Mouse (Mus musculus) thymus, postnatal 4 days (tissue): ENCODE results near the gene Plek2.

Source experiments
- DNase-seq: peaks from one replicate; pipeline ENCODE4 v3.0.0; 2021

Gene Plek2

DNA sequence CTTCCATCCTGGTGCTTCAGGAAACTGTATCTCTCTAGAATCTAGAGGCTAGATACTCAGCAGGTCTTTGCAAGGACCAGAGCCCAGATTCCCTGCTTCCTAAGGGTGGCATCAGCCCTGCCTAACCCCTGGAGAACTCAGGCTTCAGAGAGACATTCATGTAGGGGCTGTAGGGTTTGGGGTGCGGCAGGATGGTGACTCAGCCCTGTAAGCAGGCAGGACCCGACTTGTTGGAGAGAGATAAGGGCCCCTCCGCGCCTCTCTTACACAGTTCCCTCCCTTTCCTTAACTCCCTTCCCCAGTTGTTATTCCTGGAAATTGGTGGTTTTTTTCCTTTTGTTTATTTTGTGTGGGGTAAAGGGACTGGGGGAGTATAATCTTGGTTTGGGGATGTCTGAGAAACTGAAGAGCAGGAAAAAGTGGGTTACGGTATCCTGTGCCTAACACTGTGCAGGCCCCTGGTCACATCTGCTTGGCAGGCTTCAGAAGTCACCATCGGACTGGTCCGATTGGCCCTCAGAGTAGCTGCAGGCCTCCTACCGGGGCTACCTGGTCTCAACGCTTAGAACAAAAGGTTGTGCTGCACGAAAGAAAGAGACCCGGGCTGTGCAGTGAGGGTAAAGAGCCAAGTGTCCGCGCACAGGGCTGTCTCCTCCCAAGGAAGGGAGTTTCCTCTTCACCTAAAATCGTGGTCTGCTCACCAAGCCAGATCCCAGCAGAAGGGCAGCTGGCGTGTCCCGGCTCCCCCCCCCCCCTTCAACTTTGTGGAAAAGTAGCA lies 4.1 kb upstream of the Plek2 start:
- no peak for DNase-seq

DNA sequence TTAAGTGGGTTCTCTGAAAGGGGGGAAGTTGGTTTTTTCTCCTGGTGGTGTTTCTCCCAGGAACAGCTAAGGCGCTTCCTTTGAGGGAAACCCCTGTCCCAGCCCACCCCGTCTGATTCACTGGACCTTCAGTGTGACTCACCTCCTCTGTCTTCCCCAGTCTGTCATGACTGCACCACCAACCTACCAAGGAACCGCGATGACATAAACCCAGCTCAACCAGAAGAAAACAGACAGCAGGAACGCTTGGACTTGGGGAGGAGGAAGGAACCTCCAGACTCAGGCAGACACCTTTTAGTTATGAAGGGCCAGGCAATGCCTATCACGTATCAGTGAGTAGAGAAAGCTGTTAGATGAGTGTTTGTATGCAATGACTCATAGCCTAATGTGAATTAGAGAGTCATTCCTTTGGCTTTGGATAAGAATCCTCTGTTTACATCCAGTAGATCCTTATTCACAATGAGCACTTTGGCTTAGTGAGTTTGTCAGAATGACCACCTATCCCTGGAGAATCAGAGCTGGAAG lies 1.4 kb upstream of the Plek2 start:
- no peak for DNase-seq

DNA sequence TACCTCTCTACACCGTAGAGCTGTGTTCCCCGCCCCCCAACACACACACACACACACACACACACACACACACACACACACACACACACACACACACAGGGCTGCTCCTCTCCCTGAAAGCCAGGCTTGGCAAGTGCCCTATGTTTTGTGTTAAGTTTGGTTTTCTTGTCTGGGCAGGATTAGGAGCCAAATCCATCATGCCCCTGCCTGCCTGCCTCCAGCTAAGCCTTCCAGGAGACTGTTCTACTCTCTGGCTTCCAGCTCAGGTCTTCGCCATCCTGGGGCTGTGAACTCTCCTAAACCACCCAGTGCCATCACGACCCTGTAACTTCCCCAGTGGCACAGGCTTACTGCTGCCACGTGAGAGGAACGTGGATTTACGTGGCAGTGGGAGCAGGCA lies 2.3 kb downstream of the Plek2 start:
- no peak for DNase-seq

DNA sequence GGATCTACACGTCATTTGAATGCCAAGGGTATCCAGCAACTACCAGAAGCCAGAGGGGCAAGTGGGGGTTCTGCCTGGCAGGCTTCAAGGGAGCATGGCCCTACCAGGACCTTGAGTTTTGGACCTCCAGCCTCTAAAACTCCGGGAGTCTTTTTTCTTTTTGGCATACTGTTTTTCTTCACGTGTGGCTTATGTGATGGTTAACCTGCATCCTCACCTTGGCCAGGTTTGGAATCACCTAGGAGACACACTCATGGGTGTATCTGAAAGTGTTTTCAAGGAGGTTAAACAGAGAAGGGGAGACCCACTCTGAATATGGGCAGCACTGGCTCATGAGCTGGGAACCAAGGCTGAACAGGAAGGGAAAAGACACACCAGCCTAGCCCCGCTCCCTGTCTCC lies 3.5 kb downstream of the Plek2 start:
- DNase-seq: no peak

DNA sequence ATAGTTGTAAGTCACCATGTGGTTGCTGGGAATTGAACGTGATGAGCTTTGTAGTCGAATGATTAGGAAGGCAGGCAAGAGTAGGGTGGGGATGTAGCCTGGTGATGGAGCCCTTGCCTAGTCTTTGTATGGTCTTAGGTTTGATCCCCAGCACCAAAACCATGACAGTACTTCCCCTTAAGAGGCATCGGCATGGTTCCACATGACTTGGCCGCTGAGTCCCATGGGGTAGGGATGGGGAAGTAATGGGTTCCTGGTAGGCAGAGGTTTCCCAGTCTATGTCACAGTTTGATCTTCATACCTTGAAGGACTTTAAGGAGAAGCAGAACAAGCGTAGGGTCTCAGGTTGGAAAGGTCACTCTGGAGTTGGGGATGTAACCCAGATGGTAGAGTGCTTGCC lies 5.3 kb downstream of the Plek2 start:
- no peak for DNase-seq

DNA sequence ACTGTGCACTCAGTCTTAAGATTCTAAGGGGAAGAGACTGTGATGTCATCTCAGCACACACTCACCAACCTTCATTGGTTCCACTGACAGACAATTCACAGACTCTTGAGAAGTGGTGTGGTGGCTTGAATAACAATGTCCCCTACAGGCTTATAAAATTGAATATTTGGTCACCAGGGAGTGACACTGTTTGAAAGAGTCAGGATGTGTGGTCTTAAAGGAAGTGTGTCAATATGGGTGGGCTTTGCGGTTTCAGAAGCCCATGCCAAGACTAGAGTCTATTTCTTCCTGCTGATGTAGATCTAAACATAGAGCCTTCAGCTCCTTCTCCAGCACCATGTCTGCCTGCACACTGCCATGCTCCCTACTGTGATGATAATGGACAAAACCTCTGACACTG lies 8.9 kb downstream of the Plek2 start:
- DNase-seq: no peak

DNA sequence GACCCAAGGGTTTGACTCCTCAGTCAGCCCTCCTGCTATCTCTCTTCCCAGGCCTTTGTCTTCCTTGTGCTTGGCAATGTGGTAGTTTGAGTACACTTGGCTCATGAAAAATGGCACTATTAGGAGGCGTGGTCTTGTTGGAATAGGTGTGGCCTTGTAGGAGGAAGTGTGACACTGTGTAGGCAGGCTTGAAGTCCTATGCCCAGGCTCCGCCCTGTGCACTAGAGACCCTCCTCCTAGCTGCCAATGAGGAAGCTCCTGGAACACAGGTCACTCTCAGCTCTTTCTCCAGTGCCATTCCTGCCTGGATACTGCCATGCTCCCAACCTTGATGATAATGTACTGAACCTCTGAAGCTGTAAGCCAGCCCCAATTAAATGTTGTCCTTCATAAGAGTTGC lies 15.6 kb downstream of the Plek2 start:
- DNase-seq: no peak

DNA sequence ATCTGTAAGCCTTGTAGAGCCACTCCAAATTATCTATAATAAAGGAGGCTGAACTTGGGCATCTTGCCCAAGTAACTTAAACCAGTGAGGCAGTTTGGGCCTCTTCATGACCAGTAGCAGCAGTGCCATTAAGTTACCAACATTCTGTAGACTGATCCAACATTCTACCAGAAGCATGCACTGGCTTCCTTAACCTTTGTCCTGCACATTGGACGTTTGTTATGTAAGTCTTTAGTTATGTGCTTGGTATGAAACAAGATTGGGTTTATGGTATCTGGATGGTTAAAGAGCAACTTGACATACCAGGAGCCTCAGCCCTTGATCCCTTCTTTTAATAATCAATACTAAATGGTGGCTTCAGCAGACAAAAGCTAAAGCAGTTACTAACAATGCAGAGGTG lies 16.7 kb downstream of the Plek2 start:
- no peak for DNase-seq

DNA sequence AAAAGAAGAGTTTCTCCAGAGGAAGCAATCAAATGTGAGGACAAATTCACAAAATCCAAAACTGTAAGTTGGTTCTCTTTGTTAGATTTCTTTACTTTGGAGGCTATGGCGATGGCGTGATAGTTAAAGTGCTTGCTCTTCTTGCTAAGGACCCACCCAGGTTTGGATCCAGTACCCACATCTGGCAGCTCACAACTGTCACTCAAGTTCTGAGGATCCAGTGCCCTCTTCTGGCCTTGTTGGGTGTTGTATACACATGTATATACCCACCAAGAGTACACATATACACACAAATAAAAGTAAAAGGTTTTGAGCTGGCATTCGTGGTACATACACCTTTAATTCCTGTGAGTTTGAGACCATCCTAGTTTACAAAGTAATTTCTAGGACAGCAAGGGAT lies 32.2 kb downstream of the Plek2 start:
- no peak for DNase-seq

DNA sequence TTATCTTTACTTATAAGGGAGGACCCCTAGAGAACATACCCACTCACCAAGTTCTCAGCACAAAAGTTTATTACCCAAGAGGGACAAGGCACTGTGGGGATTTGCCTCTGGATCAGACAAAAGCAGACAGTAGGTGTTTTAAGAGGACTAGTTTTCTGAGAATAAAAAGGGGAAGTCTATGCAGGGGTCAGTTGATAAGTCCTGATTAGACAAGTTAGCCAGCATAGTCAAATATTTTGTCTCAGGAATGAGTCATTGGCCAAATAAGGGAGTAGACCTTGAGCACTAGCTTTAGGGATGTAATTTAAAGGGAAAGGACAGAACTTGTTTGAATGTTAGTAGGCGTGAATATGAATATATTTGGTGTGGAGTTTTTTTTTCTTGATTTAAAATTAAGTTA lies 38.6 kb downstream of the Plek2 start:
- DNase-seq: no peak

DNA sequence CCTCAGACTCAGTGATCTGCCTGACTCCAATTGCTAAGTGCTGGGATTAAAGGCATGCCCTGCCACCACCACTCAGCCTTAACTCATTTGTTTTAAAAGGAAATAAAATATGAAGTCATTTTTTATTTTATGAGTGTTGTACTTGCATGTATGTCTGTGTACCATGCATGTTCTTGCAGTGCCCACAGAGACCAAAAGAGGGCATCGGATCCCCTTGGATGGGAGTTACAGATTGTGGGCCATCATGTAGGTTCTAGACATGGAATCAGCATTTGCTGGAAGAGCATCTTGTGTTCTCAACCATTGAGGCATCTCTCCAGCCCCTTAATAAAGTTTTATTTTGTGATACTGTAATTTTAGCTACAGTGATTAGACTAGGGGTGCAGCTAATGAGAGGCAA lies 41.3 kb downstream of the Plek2 start:
- DNase-seq: peak; percentile 56

DNA sequence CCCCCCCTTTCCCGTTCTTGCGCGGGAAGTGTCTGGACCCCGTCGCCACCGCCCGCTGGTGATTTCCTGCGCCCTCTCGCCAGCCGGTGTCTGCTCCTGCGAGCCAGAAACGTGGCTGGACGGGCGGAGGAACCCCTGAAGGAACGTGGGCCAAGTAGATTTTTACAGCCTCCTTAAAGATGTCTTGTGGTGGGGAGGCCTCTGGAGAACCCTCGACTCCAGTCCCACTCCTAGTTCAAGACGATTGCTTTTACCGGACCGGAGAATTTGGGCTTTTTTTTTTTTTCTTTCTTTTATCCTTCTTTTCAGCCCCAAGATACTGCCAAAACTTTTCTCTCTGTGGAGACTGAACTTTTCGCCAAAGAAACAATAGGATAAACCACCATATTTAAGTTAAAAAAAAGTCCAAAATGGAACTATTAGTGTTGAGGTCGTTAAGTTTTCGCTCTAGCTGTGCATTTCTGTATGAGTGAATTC lies 44.5 kb downstream of the Plek2 start:
- DNase-seq: no peak

DNA sequence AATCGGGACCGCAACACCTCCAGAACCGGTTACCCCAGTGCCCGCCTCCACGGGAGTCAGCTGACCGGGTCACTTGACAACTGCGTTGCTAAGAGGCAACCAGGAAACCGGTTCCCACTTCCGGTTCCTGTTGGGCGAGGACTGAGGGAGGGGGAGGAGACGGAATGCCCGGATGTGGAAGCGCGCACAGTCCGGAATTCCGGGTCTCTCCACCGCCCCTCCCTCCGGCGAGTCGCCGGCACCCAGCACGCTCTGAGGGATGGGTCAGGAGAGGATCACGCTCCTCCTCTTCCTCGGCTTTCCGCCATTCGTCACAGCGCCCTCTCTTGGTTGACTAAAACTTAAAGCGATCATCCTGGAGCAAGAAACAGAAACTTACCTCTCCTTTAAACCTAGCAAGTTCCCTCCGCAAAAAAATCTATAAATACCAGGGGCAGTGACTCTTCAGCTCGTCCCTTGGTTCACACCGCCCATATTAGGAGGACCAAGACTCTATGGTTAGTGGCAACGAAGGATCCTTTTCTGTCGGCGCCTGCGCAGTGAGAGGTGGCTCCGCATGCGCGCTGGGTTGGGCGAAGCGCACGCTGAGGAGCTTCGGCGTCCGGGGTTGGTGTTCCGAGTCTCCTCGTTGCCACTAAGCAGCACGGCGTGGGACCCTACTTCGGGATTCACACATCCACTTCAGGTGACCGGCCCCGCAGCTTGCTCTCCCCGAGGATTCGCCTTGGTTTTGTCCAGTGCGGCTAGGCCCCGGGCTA lies 45.1 kb downstream of the Plek2 start, which contains the start of the genes Atp6v1d and Eif2s1:
TSS of gene Atp6v1d (minus strand) at position 143 of the 758 bp plus-strand sequence.
TSS of gene Eif2s1 (plus strand) at position 324 of the 758 bp plus-strand sequence.
- peak; percentile 95 for DNase-seq

DNA sequence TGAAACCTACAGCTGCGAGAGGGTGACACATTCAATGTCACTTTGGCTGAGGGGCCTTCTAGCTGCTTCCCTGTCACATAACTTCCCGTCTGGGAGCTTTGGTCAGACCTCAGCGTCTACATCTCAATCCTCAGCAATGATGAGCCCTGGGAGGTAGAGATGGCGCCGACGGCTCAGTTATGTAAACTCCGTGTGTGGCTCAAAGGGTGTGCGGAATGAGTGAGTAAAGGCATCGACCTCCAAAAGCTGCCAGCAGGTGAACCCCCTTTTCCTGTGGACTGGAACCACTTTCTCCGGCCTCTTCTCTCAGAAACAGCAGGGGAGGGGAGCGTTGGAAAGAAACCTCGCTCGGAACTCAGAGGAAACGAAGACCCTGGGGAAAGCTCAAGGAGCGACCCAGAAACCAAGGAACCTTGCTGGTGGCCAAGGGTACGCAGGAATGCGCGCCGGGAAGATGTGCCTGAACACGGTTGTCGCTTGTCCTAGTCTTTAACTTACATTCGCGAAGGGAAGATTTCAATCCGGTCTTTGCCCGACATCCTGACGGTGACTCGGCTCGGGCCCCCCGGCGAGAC lies 45.8 kb downstream of the Plek2 start:
- no peak for DNase-seq

DNA sequence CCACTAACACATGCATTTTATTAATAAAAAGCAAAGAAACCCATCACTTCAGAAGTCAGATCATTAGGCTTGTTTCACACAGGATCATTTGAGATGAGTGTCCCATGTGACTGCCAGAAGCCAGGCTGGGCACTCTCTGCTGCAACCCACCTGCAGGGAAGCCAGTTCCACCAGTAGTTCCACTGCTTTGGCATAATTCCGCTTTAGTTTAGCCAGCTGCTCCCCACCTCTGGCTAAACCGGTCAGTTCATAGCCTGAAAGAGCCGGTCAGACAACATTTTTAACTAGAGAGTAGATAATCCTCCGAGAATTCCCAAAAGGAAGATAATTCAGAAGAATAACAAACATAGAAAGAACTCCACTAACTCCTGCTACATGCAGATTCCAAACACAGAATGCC lies 58.5 kb downstream of the Plek2 start:
- no peak for DNase-seq

DNA sequence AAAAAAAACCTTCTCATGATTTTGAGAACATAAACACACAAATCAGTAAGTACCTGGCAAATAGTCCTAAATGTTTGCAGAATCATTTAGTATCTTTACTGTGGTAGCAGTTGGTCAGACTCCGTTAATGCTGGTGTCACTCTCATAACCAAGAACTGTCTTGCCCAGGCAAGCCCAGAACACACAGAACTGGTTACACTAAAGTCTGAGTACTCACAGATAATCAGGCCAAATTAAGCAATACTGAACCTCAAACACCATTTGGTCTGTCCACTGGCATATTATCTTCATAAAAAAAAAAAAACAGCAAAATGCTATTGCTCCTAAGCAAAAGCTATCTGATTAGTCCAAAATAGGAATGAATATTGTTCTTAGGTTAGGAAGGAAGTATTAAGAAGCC lies 64.3 kb downstream of the Plek2 start:
- DNase-seq: no peak

DNA sequence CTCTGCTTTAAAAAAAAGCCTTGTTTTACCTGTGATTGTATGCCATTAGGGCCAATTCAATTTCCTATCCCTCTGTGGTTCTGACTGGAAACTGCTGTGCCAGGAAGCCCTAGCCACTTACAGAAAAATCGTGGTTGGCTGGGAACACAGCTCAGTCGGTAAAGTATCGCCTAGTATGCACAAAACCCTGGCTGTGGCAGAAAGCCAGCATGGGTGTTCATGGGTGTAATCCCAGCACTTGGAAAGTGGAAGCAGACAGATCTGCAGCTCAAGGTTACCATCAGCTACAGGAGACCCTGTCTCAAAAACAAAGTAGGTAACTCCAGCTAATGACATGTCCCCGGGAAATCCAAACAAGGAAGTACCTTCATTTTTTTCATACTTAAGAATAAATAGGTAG lies 66.9 kb downstream of the Plek2 start:
- no peak for DNase-seq
